8 mouse cellular contexts compared by ENCODE assay signal in genomic region chr1:156473961-156474503, GRCm38 (mm10). TPM values are rescaled to one million over a fixed set of nuclear protein-coding genes. Genes with fewer than 3 reads are reported as not detected.
DNase-seq lines count a peak whose midpoint lies in the region; ATAC-seq and TF ChIP-seq lines count a peak whose summit lies in the region.

Gene Soat1, minus strand, starts transcription at chr1:156474331.

- H3K27ac ChIP-seq in forebrain, embryonic 12.5 days: peak within 1 kb of the TSS; percentile 33; the same call in 1 of the 2 replicates
- H3K27ac ChIP-seq in heart, postnatal 0 days (ENCODE audit: low read depth): peak within 1 kb of the TSS; percentile 80
- H3K27ac ChIP-seq in liver, embryonic 16.5 days (ENCODE audit: low read length): peak within 1 kb of the TSS; percentile 79
- H3K27ac ChIP-seq in neural tube, embryonic 13.5 days (replicated peaks): peak within 1 kb of the TSS; percentile 61; the same call in 1 of the 2 replicates
- peak within 1 kb of the TSS; percentile 76 for H3K27ac ChIP-seq in testis, adult 2 months (ENCODE audit: control insufficient read depth, insufficient read depth, low read depth, low read length)

- peak; percentile 98 for ATAC-seq in forebrain, embryonic 12.5 days (ENCODE audit: low FRiP score)
- ATAC-seq in heart, postnatal 0 days (ENCODE audit: insufficient read depth, low read depth): peak; percentile 86
- ATAC-seq in liver, embryonic 16.5 days (ENCODE audit: low read depth): peak; percentile 83
- ATAC-seq in neural tube, embryonic 13.5 days (ENCODE audit: low read depth): peak; percentile 98

- 0 out of 2 replicates have a peak, but pooled peaks cover 3% of the 10 kb centered on the region for H3K9me3 ChIP-seq in forebrain, embryonic 12.5 days
- H3K9me3 ChIP-seq in heart, postnatal 0 days (replicated peaks; ENCODE audit: control insufficient read depth, low read length): 0 out of 2 replicates have a peak, but pooled peaks cover 4% of the 10 kb centered on the region
- no peaks in the 10 kb centered on the region for H3K9me3 ChIP-seq in liver, embryonic 16.5 days (replicated peaks; ENCODE audit: control insufficient read depth, low read length)
- peaks cover 7% of the 10 kb centered on the region; the same call in 1 of the 2 replicates for H3K9me3 ChIP-seq in neural tube, embryonic 13.5 days

- no peak for TF ChIP-seq CTCF in heart, postnatal 0 days (IDR thresholded peaks at IDR 0.05; ENCODE audit: low read depth)
- no peak for TF ChIP-seq CTCF in testis, adult 2 months (IDR thresholded peaks at IDR 0.05; ENCODE audit: control insufficient read depth, insufficient read depth, insufficient replicate concordance, low read depth, low read length)

- DNase-seq in CD8-positive naive resting alpha-beta T cell, adult 2 months (ENCODE audit: low read depth in 2 of 2, low spot score in 2 of 2): peak; percentile 57 to 73
- peak; percentile 72 for DNase-seq in c-Kit-positive CD71-positive TER-119-negative erythroid progenitor cells, embryonic 14.5 days (ENCODE audit: low read depth)
- peak; percentile 78 for DNase-seq in heart, postnatal 0 days (ENCODE audit: low spot score)
- DNase-seq in kidney, postnatal 4 days: peak; percentile 94 to 95

- H3K4me3 ChIP-seq in forebrain, embryonic 12.5 days (replicated peaks): peak within 1 kb of the TSS; percentile 81
- H3K4me3 ChIP-seq in heart, postnatal 0 days (ENCODE audit: low read depth, low read length): peak within 1 kb of the TSS; percentile 73
- peak within 1 kb of the TSS; percentile 71 for H3K4me3 ChIP-seq in liver, embryonic 16.5 days (ENCODE audit: low read depth, low read length)
- H3K4me3 ChIP-seq in neural tube, embryonic 13.5 days: peak within 1 kb of the TSS; percentile 86
- peak within 1 kb of the TSS; percentile 96 for H3K4me3 ChIP-seq in testis, adult 2 months (ENCODE audit: control insufficient read depth, low read depth, low read length)

- TF ChIP-seq POLR2A in testis, adult 2 months (IDR thresholded peaks at IDR 0.05; ENCODE audit: control insufficient read depth, low read depth, low read length): peak; percentile 77

- H3K4me2 ChIP-seq in forebrain, embryonic 12.5 days: peak within 1 kb of the TSS; percentile 74
- peak within 1 kb of the TSS; percentile 85 for H3K4me2 ChIP-seq in heart, postnatal 0 days (ENCODE audit: low read depth, low read length)
- H3K4me2 ChIP-seq in liver, embryonic 16.5 days (ENCODE audit: low read depth, low read length): peak within 1 kb of the TSS; percentile 60
- peak within 1 kb of the TSS; percentile 75 for H3K4me2 ChIP-seq in neural tube, embryonic 13.5 days

- under 1% methylated on average over 43 of the region's 46 CpGs for WGBS in forebrain, embryonic 12.5 days
- WGBS in heart, postnatal 0 days: under 1% methylated on average over 39 of the region's 46 CpGs
- under 1% methylated on average over 38 of the region's 46 CpGs for WGBS in liver, embryonic 16.5 days (ENCODE audit: insufficient replicate concordance)
- WGBS in neural tube, embryonic 13.5 days: under 1% methylated on average over 46 of the region's 46 CpGs

- H3K36me3 ChIP-seq in forebrain, embryonic 12.5 days (replicated peaks): peaks cover 5% of the 10 kb centered on the region; the same call in 1 of the 2 replicates
- H3K36me3 ChIP-seq in heart, postnatal 0 days (replicated peaks; ENCODE audit: control insufficient read depth, insufficient read depth, low read length): no peaks in the 10 kb centered on the region
- no peaks in the 10 kb centered on the region for H3K36me3 ChIP-seq in liver, embryonic 16.5 days (ENCODE audit: control insufficient read depth, insufficient read depth)
- H3K36me3 ChIP-seq in neural tube, embryonic 13.5 days: peaks cover 6% of the 10 kb centered on the region; the same call in 1 of the 2 replicates
- no peaks in the 10 kb centered on the region for H3K36me3 ChIP-seq in testis, adult 2 months (ENCODE audit: control insufficient read depth, insufficient read depth, low read length)

- 0 out of 2 replicates have a peak, but pooled peaks cover 4% of the 10 kb centered on the region for H3K27me3 ChIP-seq in forebrain, embryonic 12.5 days
- no peaks in the 10 kb centered on the region for H3K27me3 ChIP-seq in heart, postnatal 0 days (ENCODE audit: control insufficient read depth, insufficient read depth, low read length)
- peaks cover 4% of the 10 kb centered on the region; the same call in 1 of the 2 replicates for H3K27me3 ChIP-seq in liver, embryonic 16.5 days (ENCODE audit: control insufficient read depth, insufficient read depth, low read depth, low read length)
- H3K27me3 ChIP-seq in neural tube, embryonic 13.5 days: no peaks in the 10 kb centered on the region
- no peaks in the 10 kb centered on the region for H3K27me3 ChIP-seq in testis, adult 2 months (ENCODE audit: control insufficient read depth, insufficient read depth, low read length)

- no peak for TF ChIP-seq EP300 in heart, postnatal 0 days (IDR thresholded peaks at IDR 0.05; ENCODE audit: low read depth)

- H3K9ac ChIP-seq in forebrain, embryonic 12.5 days: peak within 1 kb of the TSS; percentile 83
- H3K9ac ChIP-seq in heart, postnatal 0 days (replicated peaks; ENCODE audit: low read depth, low read length): peak within 1 kb of the TSS; percentile 73
- peak within 1 kb of the TSS; percentile 67 for H3K9ac ChIP-seq in liver, embryonic 16.5 days (ENCODE audit: low read depth, low read length)
- peak within 1 kb of the TSS; percentile 86 for H3K9ac ChIP-seq in neural tube, embryonic 13.5 days

- peaks cover 16% of the 10 kb centered on the region for H3K4me1 ChIP-seq in forebrain, embryonic 12.5 days
- H3K4me1 ChIP-seq in heart, postnatal 0 days (ENCODE audit: control insufficient read depth, insufficient read depth): no peaks in the 10 kb centered on the region
- peaks cover 4% of the 10 kb centered on the region for H3K4me1 ChIP-seq in liver, embryonic 16.5 days (ENCODE audit: control insufficient read depth, low read depth, low read length)
- peaks cover 10% of the 10 kb centered on the region for H3K4me1 ChIP-seq in neural tube, embryonic 13.5 days (replicated peaks)
- peaks cover 6% of the 10 kb centered on the region for H3K4me1 ChIP-seq in testis, adult 2 months (ENCODE audit: control insufficient read depth, insufficient read depth, low read length)

RNA-seq across cellular contexts. Expression of gene Soat1, which starts in this region (rescaled TPM):
- polyA plus RNA-seq in forebrain, embryonic 12.5 days (2016; fragmentation: Nextera tagmentation; extraction: Ambion mirVana): 17.6 and 19.6 TPM in 2 replicates
- total RNA-seq in heart, postnatal 0 days (2014; rRNA removed; ENCODE audit: low replicate concordance): 47.3 and 75.3 TPM in 2 replicates
- 8.6 and 12.3 TPM in 2 replicates for polyA plus RNA-seq in heart, postnatal 0 days (2015; fragmentation: Nextera tagmentation; extraction: Ambion mirVana)
- polyA plus RNA-seq in liver, embryonic 16.5 days (2015; fragmentation: Nextera tagmentation; extraction: Ambion mirVana): 25.4 and 26.1 TPM in 2 replicates
- polyA plus RNA-seq in neural tube, embryonic 13.5 days (2015; fragmentation: Nextera tagmentation; extraction: Ambion mirVana): 10.3 and 15.2 TPM in 2 replicates
- polyA plus RNA-seq in testis, adult 2 months (2012; rRNA removed): 32.4 and 34.4 TPM in 2 replicates

Comparison
In these comparisons a context has a peak if more than half of its experiments do, and no peak if none do; other contexts are left out.
1. Peak in every context shown above with its lines: DNase-seq, ATAC-seq, H3K4me3 ChIP-seq and H3K27ac ChIP-seq.